Mouse (Mus musculus) myocyte (in vitro differentiated cells): ENCODE results near the gene Pigu. TPM values are rescaled to one million over a fixed set of nuclear protein-coding genes. Genes with fewer than 3 reads are reported as not detected.

Source experiments
- H3K27me3 ChIP-seq: one replicate; pipeline ENCODE4 v1.6.1; 2011; ENCODE audit not compliant: control insufficient read depth, insufficient read depth, insufficient read length
- H3K36me3 ChIP-seq: one replicate; pipeline ENCODE4 v1.6.1; 2011; ENCODE audit not compliant: control insufficient read depth, insufficient read depth
- H3K4me2 ChIP-seq: one replicate; pipeline ENCODE4 v1.6.1; 2011; ENCODE audit warnings: low read depth, control low read depth
- H3K4me3 ChIP-seq: one replicate; pipeline ENCODE4 v1.5.1; 2011; ENCODE audit warnings: mild to moderate bottlenecking, control low read depth, moderate library complexity
- H3K79me2 ChIP-seq: one replicate; pipeline ENCODE4 v1.6.1; 2011; ENCODE audit not compliant: control insufficient read depth, insufficient read depth
- H3ac ChIP-seq: one replicate; pipeline ENCODE4 v1.6.1; 2011; ENCODE audit not compliant: control insufficient read depth, insufficient read length
- CEBPB ChIP-seq: IDR thresholded peaks from 2 replicates; pipeline ENCODE4 v1.6.1; 2011; ENCODE audit warnings: mild to moderate bottlenecking, moderate library complexity; ENCODE audit not compliant: poor library complexity, insufficient read depth, severe bottlenecking
- E2F4 ChIP-seq: IDR thresholded peaks from one replicate; pipeline ENCODE4 v1.6.1; 2011; ENCODE audit warnings: mild to moderate bottlenecking, control low read depth, moderate library complexity; ENCODE audit not compliant: insufficient read depth
- MAX ChIP-seq: IDR thresholded peaks from one replicate; pipeline ENCODE4 v1.6.1; 2011; ENCODE audit warnings: low read depth, mild to moderate bottlenecking, control low read depth
- MYOD1 ChIP-seq, 3 experiments: IDR thresholded peaks; one replicate each; pipeline ENCODE4 v1.6.1; 2011; ENCODE audit warnings: control low read depth in 2 of 3, low read depth in 2 of 3, mild to moderate bottlenecking in 2 of 3, moderate library complexity in 1 of 3; ENCODE audit not compliant: insufficient read length in 2 of 3, control insufficient read depth in 1 of 3
- MYOG ChIP-seq, 3 experiments: IDR thresholded peaks; one replicate each; pipeline ENCODE4 v1.6.1; 2011; ENCODE audit warnings: control low read depth in 2 of 3, low read depth in 2 of 3, mild to moderate bottlenecking in 2 of 3; ENCODE audit not compliant: insufficient read length in 2 of 3, control insufficient read depth in 1 of 3, insufficient read depth in 1 of 3
- POLR2A ChIP-seq: IDR thresholded peaks from one replicate; pipeline ENCODE4 v1.6.1; 2011; ENCODE audit warnings: low read depth, mild to moderate bottlenecking, control low read depth, moderate library complexity; ENCODE audit not compliant: insufficient read length
- POLR2AphosphoS2 ChIP-seq: IDR thresholded peaks from one replicate; pipeline ENCODE4 v1.6.1; 2011; ENCODE audit warnings: low read depth, control low read depth; ENCODE audit not compliant: insufficient read length
- REST ChIP-seq: IDR thresholded peaks from one replicate; pipeline ENCODE4 v1.6.1; 2011; ENCODE audit warnings: mild to moderate bottlenecking, control low read depth, moderate library complexity; ENCODE audit not compliant: insufficient read depth, insufficient read length
- SRF ChIP-seq: IDR thresholded peaks from one replicate; pipeline ENCODE4 v1.6.1; 2011; ENCODE audit warnings: low read depth; ENCODE audit not compliant: control insufficient read depth, insufficient read length
- TCF12 ChIP-seq: IDR thresholded peaks from one replicate; pipeline ENCODE4 v1.6.1; 2011; ENCODE audit warnings: mild to moderate bottlenecking, control low read depth; ENCODE audit not compliant: poor library complexity, insufficient read depth, severe bottlenecking
- TCF3 ChIP-seq: IDR thresholded peaks from one replicate; pipeline ENCODE4 v1.6.1; 2011; ENCODE audit warnings: low read depth, control low read depth; ENCODE audit not compliant: insufficient read length
- USF1 ChIP-seq: IDR thresholded peaks from one replicate; pipeline ENCODE4 v1.6.1; 2011; ENCODE audit warnings: low read depth, mild to moderate bottlenecking, control low read depth, moderate library complexity
- polyA plus RNA-seq: library from polyadenylated mRNA; unstranded; fragments of >200 nt; fragmentation: generic; extraction: Trizol; gene quantifications from one replicate; pipeline ENCODE4 v1.2.1, GENCODE M21; 2012; ENCODE audit warnings: missing spikeins

Pigu gene
- polyA plus RNA-seq, 1 experiment: 27.0 TPM

DNA sequence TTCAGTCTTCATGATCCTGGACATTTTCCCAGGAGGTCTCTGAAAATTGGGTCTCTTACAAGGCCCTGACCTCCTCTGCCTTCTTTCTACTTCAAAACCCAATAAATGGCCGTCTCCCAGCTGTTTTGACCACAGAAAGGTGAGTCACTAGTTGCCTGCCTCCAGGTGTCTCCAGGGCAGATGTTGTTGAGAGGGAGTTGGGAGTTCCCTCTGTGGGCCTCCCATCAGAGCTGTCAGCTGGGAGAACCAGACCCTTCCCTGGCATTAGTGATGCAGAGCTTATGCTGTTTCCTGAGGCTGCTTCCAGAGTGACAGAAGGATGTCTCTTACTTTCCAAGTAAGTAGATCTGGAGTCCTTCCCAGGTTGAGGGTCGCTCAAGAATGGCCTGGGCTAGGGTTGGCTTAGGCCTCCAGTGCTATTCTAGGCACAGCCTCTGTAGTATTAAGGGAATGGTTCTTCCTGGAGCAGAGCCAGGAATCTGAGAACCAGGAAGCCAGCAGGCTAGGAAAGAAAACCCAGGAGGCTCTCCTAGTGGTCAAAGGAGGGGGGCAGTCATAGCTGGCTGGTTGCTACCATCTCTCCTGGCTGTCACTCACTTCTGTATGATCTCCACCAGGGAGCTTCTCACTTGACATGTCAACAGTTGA, 25.7 kb upstream of the Pigu start:
- Histone ChIP-seq H3K4me3 (peak overlapping the region; percentile 57), H3K79me2 (peaks cover 12% of the 10 kb centered on the region), H3K27me3 (peaks cover 3% of the 10 kb centered on the region), H3K36me3 (no peaks in the 10 kb centered on the region), H3K4me2 (peak overlapping the region; percentile 85), H3ac (peak overlapping the region; percentile 77)
- no peak for TF ChIP-seq MYOG (IDR thresholded peaks at IDR 0.05; ENCODE audit: control insufficient read depth in 1 of 3, insufficient read depth in 1 of 3, insufficient read length in 2 of 3, low read depth in 2 of 3)
- TF ChIP-seq SRF: no peak
- TF ChIP-seq REST: no peak
- TF ChIP-seq MAX: no peak
- TF ChIP-seq TCF12: no peak
- TF ChIP-seq TCF3: no peak
- TF ChIP-seq MYOD1 (IDR thresholded peaks at IDR 0.05; ENCODE audit: control insufficient read depth in 1 of 3, insufficient read length in 2 of 3, low read depth in 2 of 3): no peak
- no peak for TF ChIP-seq USF1
- no peak for TF ChIP-seq E2F4
- no peak for TF ChIP-seq POLR2A
- TF ChIP-seq CEBPB: no peak
- TF ChIP-seq POLR2AphosphoS2: no peak

DNA sequence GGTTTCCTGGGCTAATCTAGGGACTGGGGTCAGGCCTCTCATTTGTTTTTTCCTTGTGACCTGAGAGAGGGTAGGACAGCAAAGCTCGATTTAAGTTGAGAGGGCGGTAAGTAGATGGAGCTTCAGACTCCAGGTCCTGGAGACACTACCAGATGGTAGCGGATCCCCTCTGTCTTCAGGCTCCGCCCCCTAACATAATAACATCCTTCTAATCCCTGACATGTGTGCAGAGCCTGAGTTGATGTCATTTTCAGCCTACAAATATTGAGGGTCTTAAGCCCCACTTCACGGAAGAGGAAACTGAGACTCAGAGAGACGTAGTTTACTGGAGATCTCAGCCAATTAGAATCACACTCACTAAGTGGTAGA, 25.1 kb upstream of the Pigu start:
- H3ac ChIP-seq: peak overlapping the region; percentile 77
- peaks cover 3% of the 10 kb centered on the region for H3K27me3 ChIP-seq
- H3K79me2 ChIP-seq: peaks cover 12% of the 10 kb centered on the region
- no peaks in the 10 kb centered on the region for H3K36me3 ChIP-seq
- peak overlapping the region; percentile 57 for H3K4me3 ChIP-seq
- TF ChIP-seq REST (no peak), MYOG (IDR thresholded peaks at IDR 0.05; ENCODE audit: control insufficient read depth in 1 of 3, insufficient read depth in 1 of 3, insufficient read length in 2 of 3, low read depth in 2 of 3) (no peak), TCF3 (no peak), POLR2A (no peak), TCF12 (no peak), SRF (no peak), POLR2AphosphoS2 (no peak), CEBPB (no peak), E2F4 (no peak), MYOD1 (IDR thresholded peaks at IDR 0.05; ENCODE audit: control insufficient read depth in 1 of 3, insufficient read length in 2 of 3, low read depth in 2 of 3) (no peak), MAX (no peak), USF1 (no peak)
- peak overlapping the region; percentile 85 for H3K4me2 ChIP-seq

- H3K27me3 ChIP-seq: peaks cover 3% of the 10 kb centered on the region
- H3K79me2 ChIP-seq: peaks cover 12% of the 10 kb centered on the region
- TF ChIP-seq MYOD1 (IDR thresholded peaks at IDR 0.05; ENCODE audit: control insufficient read depth in 1 of 3, insufficient read length in 2 of 3, low read depth in 2 of 3) (peak in 2 of 3 experiments; percentile 44 to 55), POLR2AphosphoS2 (peak; percentile 95), MYOG (IDR thresholded peaks at IDR 0.05; ENCODE audit: control insufficient read depth in 1 of 3, insufficient read depth in 1 of 3, insufficient read length in 2 of 3, low read depth in 2 of 3) (peak in 1 of 3 experiments; percentile 73), TCF3 (no peak), POLR2A (peak; percentile 90)
- peak overlapping the region; percentile 99 for H3K4me2 ChIP-seq
- peak overlapping the region; percentile 77 for H3ac ChIP-seq
- H3K36me3 ChIP-seq: no peaks in the 10 kb centered on the region
- peak overlapping the region; percentile 57 for H3K4me3 ChIP-seq
Observed at GRCm38 (mm10) chr2:155381643-155382331, 24.6 kb upstream of the Pigu start.

GRCm38 (mm10) chr2:155381060-155381437, 23.8 kb upstream of the Pigu start:
- peak overlapping the region; percentile 99 for H3K4me2 ChIP-seq
- TF ChIP-seq E2F4 (no peak), SRF (no peak), CEBPB (no peak), MAX (no peak), POLR2AphosphoS2 (no peak), TCF12 (no peak), POLR2A (no peak), TCF3 (no peak), REST (no peak), USF1 (no peak), MYOG (IDR thresholded peaks at IDR 0.05; ENCODE audit: control insufficient read depth in 1 of 3, insufficient read depth in 1 of 3, insufficient read length in 2 of 3, low read depth in 2 of 3) (no peak), MYOD1 (IDR thresholded peaks at IDR 0.05; ENCODE audit: control insufficient read depth in 1 of 3, insufficient read length in 2 of 3, low read depth in 2 of 3) (no peak)
- peak overlapping the region; percentile 77 for H3ac ChIP-seq
- peaks cover 3% of the 10 kb centered on the region for H3K27me3 ChIP-seq
- peaks cover 12% of the 10 kb centered on the region for H3K79me2 ChIP-seq
- H3K4me3 ChIP-seq: peak overlapping the region; percentile 57
- no peaks in the 10 kb centered on the region for H3K36me3 ChIP-seq
